Mouse (Mus musculus) heart, embryonic 10.5 days (tissue): ENCODE measurements around the gene Emg1. TPM values are rescaled to one million over a fixed set of nuclear protein-coding genes. Genes with fewer than 3 reads are reported as not detected.

Experiments used
- DNase-seq: peaks from one replicate; pipeline ENCODE4 v3.0.0-alpha.2; 2017; ENCODE audit warnings: low spot score
- H3K27ac ChIP-seq: fragments of 300-500 bp; sonication (generic); 2 replicates; pipeline ENCODE4 v1.5.1; 2016; ENCODE audit warnings: mild to moderate bottlenecking
- H3K27me3 ChIP-seq: fragments of 300-500 bp; sonication (generic); 2 replicates; pipeline ENCODE4 v1.6.1; 2016; ENCODE audit warnings: mild to moderate bottlenecking; ENCODE audit not compliant: poor library complexity, insufficient read depth, severe bottlenecking
- H3K36me3 ChIP-seq: fragments of 300-500 bp; sonication (generic); 2 replicates; pipeline ENCODE4 v1.6.1; 2016; ENCODE audit warnings: mild to moderate bottlenecking, moderate library complexity
- H3K4me1 ChIP-seq: fragments of 300-500 bp; sonication (generic); 2 replicates; pipeline ENCODE4 v1.6.1; 2016; ENCODE audit warnings: mild to moderate bottlenecking
- H3K4me3 ChIP-seq: fragments of 300-500 bp; sonication (generic); 2 replicates; pipeline ENCODE4 v1.5.1; 2016; ENCODE audit warnings: mild to moderate bottlenecking, moderate library complexity
- H3K9me3 ChIP-seq: fragments of 300-500 bp; sonication (generic); 2 replicates; pipeline ENCODE4 v1.6.1; 2016; ENCODE audit warnings: mild to moderate bottlenecking, moderate library complexity
- WGBS: fragments of 180-500 bp; shearing (Covaris S2); methylation state at CpG from one replicate; pipeline ENCODE4 v1.1.7; 2016; 5-methylcytosine and 5-hydroxymethylcytosine counted together
- polyA plus RNA-seq: library from polyadenylated mRNA; unstranded; fragments of >200 nt; fragmentation: Nextera tagmentation; extraction: Ambion mirVana; gene quantifications from 2 replicates; pipeline ENCODE4 v1.2.1, GENCODE M21; 2016

The Emg1 gene
- 162 and 216 TPM in 2 replicates for polyA plus RNA-seq

GRCm38 (mm10) chr6:124711824-124712782 lies at the start of gene Emg1, which contains the start of gene Phb2:
Emg1 (minus strand) TSS chr6:124712178.
Phb2 (plus strand) TSS chr6:124712336.
- H3K36me3 ChIP-seq, result peaks cover 66% of the 10 kb centered on the region

GRCm38 (mm10) chr6:124759259-124759658 lies 47.3 kb upstream of the Emg1 start:
- Histone ChIP-seq H3K27ac (peak overlapping the region; percentile 98), H3K36me3 (no peaks in the 10 kb centered on the region), H3K4me3 (peak overlapping the region; percentile 28), H3K27me3 (peaks cover 25% of the 10 kb centered on the region), H3K9me3 (no peaks in the 10 kb centered on the region), H3K4me1 (peaks cover 46% of the 10 kb centered on the region)
- under 1% methylated on average over 5 of the region's 5 CpGs for WGBS
- DNase-seq, result peak; percentile 92

More at GRCm38 (mm10) chr6:124711824-124712782, at the start of gene Emg1, which contains the start of gene Phb2:
- peak within 1 kb of the TSS; percentile 96 for H3K27ac ChIP-seq
- H3K9me3 ChIP-seq, result no peaks in the 10 kb centered on the region
- DNase-seq, result peak; percentile 99
- H3K27me3 ChIP-seq, result no peaks in the 10 kb centered on the region
- peak within 1 kb of the TSS; percentile 97 for H3K4me3 ChIP-seq
- H3K4me1 ChIP-seq, result peaks cover 23% of the 10 kb centered on the region
- under 1% methylated on average over 76 of the region's 76 CpGs for WGBS

- Histone ChIP-seq H3K9me3 (no peaks in the 10 kb centered on the region), H3K4me3 (peak overlapping the region; percentile 28), H3K27me3 (peaks cover 25% of the 10 kb centered on the region), H3K27ac (peak overlapping the region; percentile 98), H3K36me3 (no peaks in the 10 kb centered on the region), H3K4me1 (peaks cover 49% of the 10 kb centered on the region)
- WGBS, result 50% methylated on average over 2 of the region's 2 CpGs
- no peak for DNase-seq
Measured at GRCm38 (mm10) chr6:124758849-124759232, 46.9 kb upstream of the Emg1 start.

- WGBS, result 44% methylated on average over 5 of the region's 5 CpGs
- no peaks in the 10 kb centered on the region for H3K9me3 ChIP-seq
- no peaks in the 10 kb centered on the region for H3K36me3 ChIP-seq
- peaks cover 19% of the 10 kb centered on the region for H3K27me3 ChIP-seq
- H3K27ac ChIP-seq, result peak overlapping the region; percentile 98
- H3K4me1 ChIP-seq, result peaks cover 50% of the 10 kb centered on the region
- peak overlapping the region; percentile 92 for H3K4me3 ChIP-seq
- DNase-seq, result no peak
Measured at GRCm38 (mm10) chr6:124757909-124758848, 46.2 kb upstream of the Emg1 start.

GRCm38 (mm10) chr6:124757351-124757880 lies 45.4 kb upstream of the Emg1 start:
- Histone ChIP-seq H3K36me3 (no peaks in the 10 kb centered on the region), H3K27ac (peak overlapping the region; percentile 98), H3K4me1 (peaks cover 50% of the 10 kb centered on the region), H3K27me3 (peaks cover 11% of the 10 kb centered on the region; the same call in 1 of the 2 replicates), H3K9me3 (no peaks in the 10 kb centered on the region), H3K4me3 (peak overlapping the region; percentile 92)
- WGBS, result 10% methylated on average over 5 of the region's 5 CpGs
- no peak for DNase-seq

- Histone ChIP-seq H3K27me3 (peaks cover 7% of the 10 kb centered on the region; the same call in 1 of the 2 replicates), H3K36me3 (no peaks in the 10 kb centered on the region), H3K4me3 (peak overlapping the region; percentile 92), H3K9me3 (no peaks in the 10 kb centered on the region), H3K4me1 (peaks cover 50% of the 10 kb centered on the region), H3K27ac (peak overlapping the region; percentile 98)
- under 1% methylated on average over 51 of the region's 54 CpGs for WGBS
- DNase-seq, result peak; percentile 91
Measured at GRCm38 (mm10) chr6:124756652-124757350, 44.8 kb upstream of the Emg1 start.

- peak; percentile 83 for DNase-seq
- Histone ChIP-seq H3K4me1 (peaks cover 50% of the 10 kb centered on the region), H3K36me3 (no peaks in the 10 kb centered on the region), H3K9me3 (no peaks in the 10 kb centered on the region), H3K4me3 (peak within 1 kb of the TSS; percentile 92), H3K27ac (peak within 1 kb of the TSS; percentile 98), H3K27me3 (0 out of 2 replicates have a peak, but pooled peaks cover 2% of the 10 kb centered on the region)
- WGBS, result 1% methylated on average over 93 of the region's 100 CpGs
Measured at GRCm38 (mm10) chr6:124755831-124756595, 44.0 kb upstream of the Emg1 start, which contains the start of the genes Gm45234 and Atn1. Gm45234 (minus strand) TSS chr6:124756021. Atn1 (minus strand) TSS chr6:124756524.

GRCm38 (mm10) chr6:124755306-124755705 lies 43.3 kb upstream of the Emg1 start:
- WGBS, result 6% methylated on average over 3 of the region's 3 CpGs
- no peaks in the 10 kb centered on the region for H3K36me3 ChIP-seq
- H3K27ac ChIP-seq, result peak overlapping the region; percentile 98
- no peaks in the 10 kb centered on the region for H3K27me3 ChIP-seq
- peak overlapping the region; percentile 92 for H3K4me3 ChIP-seq
- H3K9me3 ChIP-seq, result no peaks in the 10 kb centered on the region
- peaks cover 50% of the 10 kb centered on the region for H3K4me1 ChIP-seq
- no peak for DNase-seq

GRCm38 (mm10) chr6:124753861-124754260 lies 41.9 kb upstream of the Emg1 start:
- Histone ChIP-seq H3K36me3 (peaks cover 10% of the 10 kb centered on the region), H3K9me3 (no peaks in the 10 kb centered on the region), H3K4me3 (no peak overlapping the region), H3K27ac (no peak overlapping the region), H3K27me3 (no peaks in the 10 kb centered on the region), H3K4me1 (peaks cover 43% of the 10 kb centered on the region)
- DNase-seq, result no peak
- WGBS, result 85% methylated on average over 2 of the region's 2 CpGs

- WGBS, result 83% methylated on average over 8 of the region's 8 CpGs
- no peak overlapping the region for H3K27ac ChIP-seq
- H3K4me3 ChIP-seq, result no peak overlapping the region
- H3K27me3 ChIP-seq, result no peaks in the 10 kb centered on the region
- no peaks in the 10 kb centered on the region for H3K9me3 ChIP-seq
- peaks cover 31% of the 10 kb centered on the region for H3K4me1 ChIP-seq
- DNase-seq, result no peak
- H3K36me3 ChIP-seq, result peaks cover 30% of the 10 kb centered on the region
Measured at GRCm38 (mm10) chr6:124750405-124750804, 38.4 kb upstream of the Emg1 start.
